Mouse (Mus musculus) bone marrow macrophage, adult 2 months (primary cell): Measurements from ENCODE around the gene Myo15b. TPM values are rescaled to one million over a fixed set of nuclear protein-coding genes. Genes with fewer than 3 reads are reported as not detected.
A peak's percentile ranks its signal among the peaks of the same experiment; 100 is the strongest.

ENCODE experiments used
- H3K27ac ChIP-seq: 2 replicates; pipeline ENCODE4 v1.5.1; 2012; ENCODE audit warnings: low read depth, low read length; ENCODE audit not compliant: insufficient read depth
- H3K4me1 ChIP-seq: 2 replicates; pipeline ENCODE4 v1.6.1; 2012; ENCODE audit warnings: low read length; ENCODE audit not compliant: control insufficient read depth, insufficient read depth
- H3K4me3 ChIP-seq: 2 replicates; pipeline ENCODE4 v1.5.1; 2012; ENCODE audit warnings: mild to moderate bottlenecking, low read length, moderate library complexity; ENCODE audit not compliant: insufficient read depth
- CTCF ChIP-seq: IDR thresholded peaks from 2 replicates; pipeline ENCODE4 v1.5.1; 2012; ENCODE audit warnings: low read depth, mild to moderate bottlenecking, low read length, moderate library complexity
- POLR2A ChIP-seq: IDR thresholded peaks from 2 replicates; pipeline ENCODE4 v1.6.1; 2012; ENCODE audit warnings: mild to moderate bottlenecking, low read depth, low read length, borderline replicate concordance
- polyA plus RNA-seq: library from polyadenylated mRNA; stranded (reverse); fragments of >200 nt; gene quantifications from 2 replicates; pipeline ENCODE4 v1.2.4, GENCODE M21; 2012; ENCODE audit not compliant: missing spikeins, insufficient read depth, insufficient read length

The Myo15b gene
- polyA plus RNA-seq, 1 experiment = not detected

DNA sequence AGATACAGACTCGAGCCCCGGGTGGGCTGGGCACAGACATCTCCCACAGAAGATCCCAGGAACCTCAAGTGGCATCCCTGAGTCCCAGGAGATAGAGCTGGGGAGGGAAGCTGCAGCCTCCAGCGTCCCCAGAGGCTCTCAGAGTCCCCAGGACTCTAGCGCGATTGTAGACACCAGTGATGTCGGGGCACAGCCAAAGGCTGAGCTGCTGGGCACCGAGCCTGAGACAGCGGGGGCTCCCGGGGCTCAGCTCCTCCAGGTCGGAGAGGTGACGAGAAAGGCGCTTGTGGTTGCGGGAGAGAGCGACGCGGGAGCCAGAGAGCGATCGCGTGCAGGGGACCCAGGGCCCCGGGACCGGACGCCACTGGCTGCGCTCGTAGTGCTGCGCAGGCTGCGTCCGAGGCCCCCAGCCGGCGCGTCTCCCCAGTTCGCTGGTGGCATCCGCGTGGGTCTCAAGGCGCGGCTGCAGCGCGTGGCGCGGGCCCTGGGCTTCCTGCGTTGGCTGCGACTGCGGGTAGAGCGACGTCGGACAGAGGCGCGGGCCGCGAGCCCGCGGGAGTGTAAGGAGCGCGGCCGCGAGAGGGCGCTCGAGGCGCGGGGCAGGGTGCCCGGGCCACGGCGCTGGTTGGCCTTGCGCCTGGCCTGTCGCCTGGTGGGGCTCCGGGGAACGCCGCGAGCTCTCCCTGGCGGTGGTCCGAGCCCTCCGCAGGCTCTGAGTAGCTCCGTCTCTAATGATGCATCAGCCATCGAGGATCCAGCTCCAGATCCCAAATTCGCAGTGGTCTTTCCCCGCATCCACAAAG, 1.1 kb downstream of the Myo15b start:
- Histone ChIP-seq H3K4me3 (peak overlapping the region; percentile 28; the same call in 1 of the 2 replicates), H3K4me1 (no peaks in the 10 kb centered on the region), H3K27ac (no peak overlapping the region)
- TF ChIP-seq CTCF = peak; percentile 61
- no peak for TF ChIP-seq POLR2A

- H3K4me1 ChIP-seq = no peaks in the 10 kb centered on the region
- no peak overlapping the region for H3K27ac ChIP-seq
- TF ChIP-seq POLR2A = no peak
- H3K4me3 ChIP-seq = no peak overlapping the region
These were observed 5.7 kb downstream of the Myo15b start for GRCm38 (mm10) chr11:115863895-115864294.

GRCm38 (mm10) chr11:115869393-115869792, 11.2 kb downstream of the Myo15b start:
- H3K4me1 ChIP-seq = no peaks in the 10 kb centered on the region
- no peak overlapping the region for H3K4me3 ChIP-seq
- no peak overlapping the region for H3K27ac ChIP-seq
- TF ChIP-seq CTCF (no peak), POLR2A (no peak)

GRCm38 (mm10) chr11:115872437-115872836, 14.2 kb downstream of the Myo15b start:
- H3K27ac ChIP-seq = no peak overlapping the region
- no peak for TF ChIP-seq POLR2A
- no peak for TF ChIP-seq CTCF
- H3K4me3 ChIP-seq = no peak overlapping the region
- peaks cover 7% of the 10 kb centered on the region for H3K4me1 ChIP-seq

DNA sequence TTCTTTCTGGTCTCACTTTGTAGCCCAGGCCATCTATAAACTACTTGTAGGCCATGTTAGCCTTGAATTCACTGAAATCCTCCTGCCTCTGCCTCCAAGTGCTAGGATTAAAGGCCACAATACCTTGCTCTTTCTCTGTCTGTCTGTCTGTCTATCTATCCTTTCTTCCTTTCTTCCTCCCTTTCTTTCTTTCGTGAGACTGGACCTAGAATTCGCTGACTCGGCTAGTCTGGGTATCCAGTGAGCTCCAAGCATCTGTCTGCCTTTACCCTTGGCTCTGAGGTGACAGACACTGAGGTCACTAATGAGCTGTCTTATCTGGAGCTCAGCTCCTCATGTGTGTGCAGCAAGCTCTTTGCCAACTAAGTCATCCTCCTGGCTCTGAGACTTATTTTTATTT, 17.7 kb downstream of the Myo15b start:
- peaks cover 7% of the 10 kb centered on the region for H3K4me1 ChIP-seq
- TF ChIP-seq CTCF = no peak
- TF ChIP-seq POLR2A = no peak
- no peak overlapping the region for H3K4me3 ChIP-seq
- H3K27ac ChIP-seq = no peak overlapping the region

- TF ChIP-seq CTCF (no peak), POLR2A (no peak)
These were observed 18.2 kb downstream of the Myo15b start for GRCm38 (mm10) chr11:115876438-115876837.

GRCm38 (mm10) chr11:115877174-115877755, 19.1 kb downstream of the Myo15b start:
- H3K4me1 ChIP-seq = peaks cover 7% of the 10 kb centered on the region
- H3K4me3 ChIP-seq = no peak overlapping the region
- no peak overlapping the region for H3K27ac ChIP-seq
- no peak for TF ChIP-seq CTCF
- no peak for TF ChIP-seq POLR2A

More at GRCm38 (mm10) chr11:115876438-115876837, 18.2 kb downstream of the Myo15b start:
- H3K27ac ChIP-seq = no peak overlapping the region
- peaks cover 7% of the 10 kb centered on the region for H3K4me1 ChIP-seq
- H3K4me3 ChIP-seq = no peak overlapping the region

DNA sequence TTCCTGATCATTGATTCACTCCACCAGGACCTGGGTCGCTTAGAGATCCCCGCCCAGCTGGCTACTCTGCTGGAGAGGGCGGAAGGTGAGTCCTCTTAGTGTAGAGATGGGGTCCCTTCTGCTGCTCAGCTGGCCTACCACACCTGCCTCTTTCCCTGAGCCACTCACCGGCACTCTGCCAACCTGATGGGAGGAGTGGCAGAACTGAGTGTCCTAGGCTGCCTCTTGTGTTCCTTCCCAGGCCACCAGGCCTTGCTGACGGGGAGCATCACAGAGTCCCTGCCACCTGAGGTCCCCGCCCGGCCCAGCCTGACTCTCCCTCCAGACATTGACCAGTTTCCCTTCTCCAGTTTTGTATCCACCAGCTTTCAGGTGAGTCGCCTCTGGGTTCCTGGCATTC, 19.9 kb downstream of the Myo15b start:
- H3K4me3 ChIP-seq = no peak overlapping the region
- H3K4me1 ChIP-seq = peaks cover 7% of the 10 kb centered on the region
- TF ChIP-seq CTCF (no peak), POLR2A (no peak)
- H3K27ac ChIP-seq = no peak overlapping the region

DNA sequence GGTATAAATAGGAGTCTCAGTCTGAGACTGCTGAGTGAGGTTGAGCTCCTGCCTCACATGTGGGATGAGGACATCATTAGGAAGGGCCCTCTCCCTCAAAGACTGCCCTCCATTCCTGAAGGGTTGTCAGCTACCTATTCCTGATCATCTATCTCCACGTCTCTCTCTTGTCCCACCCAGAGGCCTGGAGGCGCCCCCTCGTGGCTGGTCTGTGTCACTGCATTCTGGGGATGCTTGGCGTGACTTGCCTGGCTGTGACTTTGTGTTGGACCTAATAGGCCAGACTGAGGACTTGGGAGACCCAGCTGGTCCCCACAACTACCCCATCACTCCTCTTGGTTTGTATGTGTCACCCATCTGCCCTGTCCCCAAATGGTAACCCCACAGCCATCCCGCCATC, 22.8 kb downstream of the Myo15b start:
- H3K4me1 ChIP-seq = peaks cover 7% of the 10 kb centered on the region
- no peak overlapping the region for H3K4me3 ChIP-seq
- TF ChIP-seq POLR2A = no peak
- TF ChIP-seq CTCF = peak; percentile 90
- H3K27ac ChIP-seq = no peak overlapping the region

GRCm38 (mm10) chr11:115883251-115883650, 25.0 kb downstream of the Myo15b start:
- Histone ChIP-seq H3K4me3 (no peak overlapping the region), H3K27ac (no peak overlapping the region), H3K4me1 (no peaks in the 10 kb centered on the region)
- no peak for TF ChIP-seq CTCF
- no peak for TF ChIP-seq POLR2A
